Mouse (Mus musculus): Measurements from ENCODE around the gene Fam168a. TPM values are rescaled to one million over a fixed set of nuclear protein-coding genes. Genes with fewer than 3 reads are reported as not detected.

The Fam168a gene
- total and polyA plus RNA-seq, 3 experiments, result 3.1 to 19.2 TPM; not detected in 1

- peaks cover 0 to 35% of the 10 kb centered on the region in 2 experiments; a peak in 2 of 4 replicates for H3K36me3 ChIP-seq (ENCODE audit: control insufficient read depth in 1 of 2, insufficient read depth in 2 of 2, low read length in 2 of 2)
These were observed 135.7 kb downstream of the Fam168a start for GRCm38 (mm10) chr7:100842175-100842574.

GRCm38 (mm10) chr7:100843866-100844265 is 137.4 kb downstream of the Fam168a start:
- Histone ChIP-seq H3K9me3 (replicated peaks; ENCODE audit: insufficient read depth, low read length) (no peaks in the 10 kb centered on the region), H3K4me1 (ENCODE audit: control insufficient read depth in 1 of 2, insufficient read depth in 2 of 2, low read length in 2 of 2) (peaks cover 26 to 47% of the 10 kb centered on the region in 2 experiments), H3K79me2 (ENCODE audit: control insufficient read depth, insufficient read depth, low read length, poor library complexity) (no peaks in the 10 kb centered on the region), H3K9ac (ENCODE audit: control insufficient read depth, low read depth, low read length, poor library complexity, severe bottlenecking) (no peak overlapping the region), H3K27ac (ENCODE audit: control insufficient read depth, low read depth, low read length) (peak overlapping the region; percentile 76), H3K36me3 (ENCODE audit: control insufficient read depth in 1 of 2, insufficient read depth in 2 of 2, low read length in 2 of 2) (peaks cover 0 to 35% of the 10 kb centered on the region in 2 experiments), H3K27me3 (ENCODE audit: control insufficient read depth in 1 of 2, insufficient read depth in 2 of 2, low read length in 2 of 2) (no peaks in the 10 kb centered on the region), H3K4me3 (ENCODE audit: control insufficient read depth in 1 of 2, insufficient read depth in 1 of 2, low read depth in 2 of 2, low read length in 2 of 2) (no peak overlapping the region)
- DNase-seq (ENCODE audit: low read depth, low spot score), result peak; percentile 58
- TF ChIP-seq RCOR1 (IDR thresholded peaks at IDR 0.05; ENCODE audit: low read depth, low read length) (0 out of 2 replicates have a peak, but pooled peaks have one; percentile 37), MAZ (IDR thresholded peaks at IDR 0.05; ENCODE audit: low read depth, low read length) (no peak), POLR2A (IDR thresholded peaks at IDR 0.05; ENCODE audit: control insufficient read depth in 1 of 2, insufficient read depth in 1 of 2, low read depth in 1 of 2, low read length in 2 of 2, poor library complexity in 1 of 2) (0 out of 4 replicates have a peak, but pooled peaks of 1 of the 2 experiments have one; percentile 18), ETS1 (IDR thresholded peaks at IDR 0.05; ENCODE audit: low read depth, low read length) (no peak), TBP (IDR thresholded peaks at IDR 0.05; ENCODE audit: low read depth, low read length) (peak; percentile 32; the same call in 1 of the 2 replicates), TCF12 (IDR thresholded peaks at IDR 0.05; ENCODE audit: low read depth, low read length) (0 out of 2 replicates have a peak, but pooled peaks have one; percentile 3), EP300 (IDR thresholded peaks at IDR 0.05; ENCODE audit: low read depth in 1 of 2, low read length in 2 of 2) (peak; percentile 16 to 23; a peak in 2 of 4 replicates), KAT2A (conservative IDR thresholded peaks at IDR 0.05; ENCODE audit: low read depth, low read length) (no peak), MAX (IDR thresholded peaks at IDR 0.05; ENCODE audit: low read length) (0 out of 2 replicates have a peak, but pooled peaks have one; percentile 25), RAD21 (IDR thresholded peaks at IDR 0.05; ENCODE audit: low read depth, low read length) (no peak; the same call in 1 of the 2 replicates), MYC (IDR thresholded peaks at IDR 0.05; ENCODE audit: low read depth, low read length) (0 out of 2 replicates have a peak, but pooled peaks have one; percentile 28), GABPA (IDR thresholded peaks at IDR 0.05; ENCODE audit: low read depth, low read length) (no peak), ZKSCAN1 (IDR thresholded peaks at IDR 0.05; ENCODE audit: low read depth, low read length) (no peak), ZNF384 (IDR thresholded peaks at IDR 0.05; ENCODE audit: low read depth, low read length) (no peak), MXI1 (IDR thresholded peaks at IDR 0.05; ENCODE audit: low read depth, low read length) (no peak), JUND (IDR thresholded peaks at IDR 0.05; ENCODE audit: low read depth, low read length) (no peak)

More at GRCm38 (mm10) chr7:100842175-100842574, 135.7 kb downstream of the Fam168a start:
- Histone ChIP-seq H3K4me1 (ENCODE audit: control insufficient read depth in 1 of 2, insufficient read depth in 2 of 2, low read length in 2 of 2) (peaks cover 26 to 50% of the 10 kb centered on the region in 2 experiments), H3K27me3 (ENCODE audit: control insufficient read depth in 1 of 2, insufficient read depth in 2 of 2, low read length in 2 of 2) (no peaks in the 10 kb centered on the region), H3K79me2 (ENCODE audit: control insufficient read depth, insufficient read depth, low read length, poor library complexity) (no peaks in the 10 kb centered on the region), H3K9ac (ENCODE audit: control insufficient read depth, low read depth, low read length, poor library complexity, severe bottlenecking) (no peak overlapping the region), H3K4me3 (ENCODE audit: control insufficient read depth in 1 of 2, insufficient read depth in 1 of 2, low read depth in 2 of 2, low read length in 2 of 2) (no peak overlapping the region), H3K9me3 (replicated peaks; ENCODE audit: insufficient read depth, low read length) (no peaks in the 10 kb centered on the region), H3K27ac (ENCODE audit: control insufficient read depth, low read depth, low read length) (no peak overlapping the region)
- no peak for DNase-seq (ENCODE audit: low read depth, low spot score)
- no peak for TF ChIP-seq ZNF384 (IDR thresholded peaks at IDR 0.05; ENCODE audit: low read depth, low read length)
- TF ChIP-seq GATA1 (IDR thresholded peaks at IDR 0.05; ENCODE audit: low read depth, low read length), result no peak
